Mouse (Mus musculus) stomach, embryonic 14.5 days (tissue): ENCODE results near the gene Plin2. TPM values are rescaled to one million over a fixed set of nuclear protein-coding genes. Genes with fewer than 3 reads are reported as not detected.
"Not testable (repeated sequence)": the region's sequence is repeated elsewhere in the genome, so short reads cannot be mapped to it uniquely, and the experiment has no call there.

Source experiments
- ATAC-seq: fragments of 200-750 bp; cut with Nextera tagmentation; 2 replicates; pipeline ENCODE4 v1.8.0; 2017; ENCODE audit warnings: low read depth, moderate TSS enrichment; ENCODE audit not compliant: insufficient number of reproducible peaks, insufficient read depth, low FRiP score
- H3K27ac ChIP-seq: fragments of 300-500 bp; sonication (generic); 2 replicates; pipeline ENCODE4 v1.5.1; 2014; ENCODE audit warnings: mild to moderate bottlenecking, low read length, moderate library complexity, mixed read lengths
- H3K27me3 ChIP-seq: fragments of 300-500 bp; sonication (generic); 2 replicates; pipeline ENCODE4 v1.6.1; 2014; ENCODE audit warnings: low read length, control low read depth, mixed read lengths; ENCODE audit not compliant: control insufficient read depth, insufficient read depth
- H3K36me3 ChIP-seq: fragments of 300-500 bp; sonication (generic); 2 replicates; pipeline ENCODE4 v1.6.1; 2014; ENCODE audit warnings: mild to moderate bottlenecking, control low read depth, low read length, moderate library complexity, mixed read lengths; ENCODE audit not compliant: control insufficient read depth, insufficient read depth
- H3K4me1 ChIP-seq: fragments of 300-500 bp; sonication (generic); 2 replicates; pipeline ENCODE4 v1.6.1; 2014; ENCODE audit warnings: low read length, control low read depth, mixed read lengths; ENCODE audit not compliant: control insufficient read depth, insufficient read depth
- H3K4me2 ChIP-seq: fragments of 300-500 bp; sonication (generic); replicated peaks from 2 replicates; pipeline ENCODE4 v1.6.1; 2014; ENCODE audit warnings: low read depth, low read length, control low read depth
- H3K4me3 ChIP-seq: fragments of 300-500 bp; sonication (generic); 2 replicates; pipeline ENCODE4 v1.5.1; 2014; ENCODE audit warnings: low read depth, low read length, control low read depth
- H3K9ac ChIP-seq: fragments of 300-500 bp; sonication (generic); replicated peaks from 2 replicates; pipeline ENCODE4 v1.6.1; 2014; ENCODE audit warnings: low read depth, mild to moderate bottlenecking, control low read depth, low read length, moderate library complexity, mixed read lengths
- H3K9me3 ChIP-seq: fragments of 300-500 bp; sonication (generic); 2 replicates; pipeline ENCODE4 v1.6.1; 2016; ENCODE audit warnings: low read depth, low read length, control low read depth; ENCODE audit not compliant: control insufficient read depth
- WGBS: fragments of 180-500 bp; shearing (Covaris S2); extraction: QIAGEN DNeasy Blood & Tissue Kit; methylation state at CpG from one replicate; pipeline ENCODE4 v1.1.7; 2014; 5-methylcytosine and 5-hydroxymethylcytosine counted together
- polyA plus RNA-seq: library from polyadenylated mRNA; unstranded; fragments of >200 nt; fragmentation: Nextera tagmentation; extraction: Ambion mirVana; gene quantifications from 2 replicates; pipeline ENCODE4 v1.2.1, GENCODE M21; 2014

Plin2 gene
- polyA plus RNA-seq, 1 experiment from 2014 or later = 59.6 TPM

DNA sequence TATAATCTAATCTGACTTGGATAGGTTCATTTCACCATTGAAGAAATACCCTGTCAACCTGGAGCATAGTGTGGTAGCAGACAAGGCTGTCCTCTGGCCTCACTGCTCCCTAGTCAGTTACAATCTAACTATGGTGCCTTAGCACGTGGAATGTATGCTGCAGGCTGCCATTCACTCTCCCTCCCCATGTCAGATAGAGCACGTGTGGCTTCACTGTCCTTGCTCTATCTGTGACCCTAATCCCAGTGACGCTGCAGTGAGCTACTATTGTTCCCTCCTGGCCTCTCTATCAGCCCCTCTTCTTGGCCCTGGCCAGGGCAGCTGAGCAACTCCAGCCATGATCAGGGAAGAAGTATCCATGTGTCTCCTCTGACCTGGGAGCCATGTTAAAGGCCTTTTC, 11.6 kb upstream of the Plin2 start:
- H3K9me3 ChIP-seq = no peaks in the 10 kb centered on the region
- H3K4me1 ChIP-seq = no peaks in the 10 kb centered on the region; the same call in 1 of the 2 replicates
- WGBS = 43% methylated on average over 3 of the region's 3 CpGs
- no peak overlapping the region for H3K4me2 ChIP-seq
- no peak overlapping the region for H3K4me3 ChIP-seq
- no peaks in the 10 kb centered on the region for H3K36me3 ChIP-seq
- ATAC-seq = no peak
- H3K9ac ChIP-seq = no peak overlapping the region
- H3K27ac ChIP-seq = no peak overlapping the region
- H3K27me3 ChIP-seq = no peaks in the 10 kb centered on the region

DNA sequence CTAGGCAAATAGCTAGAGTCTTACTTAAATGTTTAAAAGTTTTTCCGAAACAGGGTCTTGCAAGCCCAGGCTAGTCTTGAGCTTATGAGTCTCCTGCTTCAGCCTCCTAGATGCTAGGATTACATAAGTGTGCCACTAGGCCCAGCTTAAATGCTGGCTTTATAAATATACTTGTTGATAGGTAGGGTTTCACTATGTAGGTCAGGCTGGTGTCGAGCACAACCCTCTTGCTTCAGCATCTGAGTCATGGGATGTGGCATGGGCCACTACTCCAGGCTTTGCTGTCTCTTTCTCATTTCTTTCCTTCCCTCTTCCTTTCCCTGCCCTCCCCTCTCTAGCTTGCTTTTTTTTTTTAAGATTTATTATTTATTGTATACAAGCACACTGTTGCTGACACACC, 9.8 kb upstream of the Plin2 start:
- Histone ChIP-seq H3K9me3 (no peaks in the 10 kb centered on the region), H3K4me2 (no peak overlapping the region), H3K4me1 (no peaks in the 10 kb centered on the region), H3K9ac (no peak overlapping the region), H3K36me3 (no peaks in the 10 kb centered on the region), H3K4me3 (no peak overlapping the region), H3K27ac (no peak overlapping the region), H3K27me3 (no peaks in the 10 kb centered on the region)
- WGBS = 83% methylated on average over 2 of the region's 2 CpGs
- no peak for ATAC-seq

- Histone ChIP-seq H3K9ac (no peak overlapping the region), H3K36me3 (no peaks in the 10 kb centered on the region), H3K4me2 (no peak overlapping the region), H3K9me3 (no peaks in the 10 kb centered on the region), H3K4me1 (no peaks in the 10 kb centered on the region), H3K4me3 (no peak overlapping the region), H3K27me3 (no peaks in the 10 kb centered on the region), H3K27ac (no peak overlapping the region)
- no peak for ATAC-seq
Observed at GRCm38 (mm10) chr4:86676756-86677155, 6.9 kb upstream of the Plin2 start.

DNA sequence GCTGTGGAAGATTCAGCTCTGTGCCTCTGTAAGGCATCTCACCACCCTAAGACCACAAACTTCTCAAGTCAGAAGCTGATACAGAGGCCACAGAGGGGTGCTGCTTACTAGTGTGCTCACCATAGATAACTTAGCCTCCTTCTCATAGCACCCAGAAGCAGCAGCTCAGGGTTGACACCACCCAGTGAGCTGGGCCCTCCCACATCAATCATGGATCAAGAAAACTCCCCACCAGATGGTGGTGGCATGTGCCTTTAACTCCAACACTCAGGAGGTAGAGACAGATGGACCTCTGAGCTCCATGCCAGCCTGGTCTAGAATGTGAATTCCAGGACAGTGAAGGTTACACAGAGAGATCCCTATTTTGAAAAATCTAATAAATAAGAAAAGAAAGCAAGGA, 4.9 kb upstream of the Plin2 start:
- not testable (repeated sequence) for H3K4me1 ChIP-seq, H3K36me3 ChIP-seq, H3K4me3 ChIP-seq, H3K9me3 ChIP-seq, H3K4me2 ChIP-seq, H3K27me3 ChIP-seq, H3K27ac ChIP-seq, H3K9ac ChIP-seq
- peak; percentile 81; the same call in 1 of the 2 replicates for ATAC-seq

DNA sequence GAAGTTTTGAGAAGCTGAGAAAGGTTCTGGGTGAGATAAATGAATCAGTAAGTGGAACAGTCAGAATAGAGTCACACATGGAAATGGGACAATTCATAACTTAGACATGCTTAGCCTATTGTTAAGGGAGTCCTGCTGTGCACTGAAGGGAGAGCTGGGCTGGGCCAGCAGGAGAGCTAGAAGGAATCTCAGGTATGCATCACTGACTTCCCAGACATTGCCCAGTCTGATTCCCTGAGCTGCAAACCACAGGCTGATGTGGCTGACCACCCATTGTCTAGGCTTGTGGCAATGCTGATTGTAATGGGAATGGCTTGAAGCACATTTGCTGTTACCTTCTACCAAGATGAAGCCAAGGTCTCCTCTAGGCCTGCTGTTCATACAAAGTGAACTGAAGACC, 4.3 kb upstream of the Plin2 start:
- H3K36me3 ChIP-seq, H3K4me1 ChIP-seq: not testable (repeated sequence)

DNA sequence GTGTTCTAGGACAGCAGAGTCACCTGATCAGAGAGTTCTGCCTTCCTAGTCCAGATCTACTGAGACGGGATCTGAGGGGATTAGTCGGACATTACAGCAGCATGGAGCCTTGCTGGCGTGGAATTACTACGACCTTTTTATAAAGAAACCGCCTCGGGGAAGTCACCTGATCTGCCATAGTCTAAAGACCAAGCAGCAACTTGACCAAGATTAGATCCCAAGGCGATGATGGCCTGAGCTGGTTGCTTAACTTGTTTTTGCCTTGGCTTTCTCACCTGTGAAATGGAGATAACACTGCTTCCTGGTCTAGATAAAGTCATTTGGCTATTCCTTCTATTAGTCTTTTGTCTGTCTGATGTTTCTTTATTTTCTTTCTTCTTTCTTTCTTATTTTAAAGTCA, 2.6 kb upstream of the Plin2 start:
- H3K27me3 ChIP-seq = no peaks in the 10 kb centered on the region
- ATAC-seq = no peak
- no peak overlapping the region for H3K9ac ChIP-seq
- H3K4me3 ChIP-seq = no peak overlapping the region
- peaks cover 6% of the 10 kb centered on the region; the same call in 1 of the 2 replicates for H3K36me3 ChIP-seq
- H3K4me2 ChIP-seq = no peak overlapping the region
- 80% methylated on average over 7 of the region's 7 CpGs for WGBS
- H3K27ac ChIP-seq = no peak overlapping the region
- no peaks in the 10 kb centered on the region for H3K9me3 ChIP-seq
- peaks cover 9% of the 10 kb centered on the region; the same call in 1 of the 2 replicates for H3K4me1 ChIP-seq

More for the DNA sequence above, 4.3 kb upstream of the Plin2 start:
- H3K27ac ChIP-seq, ATAC-seq, H3K9me3 ChIP-seq, H3K9ac ChIP-seq, H3K4me3 ChIP-seq, H3K27me3 ChIP-seq, H3K4me2 ChIP-seq: not testable (repeated sequence)

DNA sequence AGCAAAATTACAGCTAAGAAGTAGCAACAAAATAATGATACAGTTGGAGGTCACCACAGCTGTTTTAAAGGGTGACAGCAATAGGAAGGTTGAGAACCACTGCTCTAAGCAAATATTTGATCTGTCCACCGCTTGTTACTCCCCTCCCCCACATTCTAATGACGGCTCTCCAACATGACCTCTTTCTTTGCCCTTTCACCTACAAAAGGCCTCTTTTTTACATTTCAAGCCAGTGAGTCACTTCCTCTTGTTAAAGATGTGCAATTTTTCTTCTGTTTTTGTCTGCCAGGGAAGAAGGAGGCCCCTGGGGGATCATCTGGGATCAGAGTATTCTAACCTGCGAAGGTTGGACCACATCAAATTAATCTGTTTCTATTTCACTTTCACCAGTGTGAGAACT, 1.9 kb upstream of the Plin2 start:
- H3K4me2 ChIP-seq = no peak overlapping the region
- H3K36me3 ChIP-seq = peaks cover 6% of the 10 kb centered on the region; the same call in 1 of the 2 replicates
- no peaks in the 10 kb centered on the region for H3K27me3 ChIP-seq
- peaks cover 9% of the 10 kb centered on the region; the same call in 1 of the 2 replicates for H3K4me1 ChIP-seq
- no peak for ATAC-seq
- H3K9me3 ChIP-seq = no peaks in the 10 kb centered on the region
- H3K9ac ChIP-seq = no peak overlapping the region
- no peak overlapping the region for H3K4me3 ChIP-seq
- 25% methylated on average over 3 of the region's 3 CpGs for WGBS
- H3K27ac ChIP-seq = no peak overlapping the region

DNA sequence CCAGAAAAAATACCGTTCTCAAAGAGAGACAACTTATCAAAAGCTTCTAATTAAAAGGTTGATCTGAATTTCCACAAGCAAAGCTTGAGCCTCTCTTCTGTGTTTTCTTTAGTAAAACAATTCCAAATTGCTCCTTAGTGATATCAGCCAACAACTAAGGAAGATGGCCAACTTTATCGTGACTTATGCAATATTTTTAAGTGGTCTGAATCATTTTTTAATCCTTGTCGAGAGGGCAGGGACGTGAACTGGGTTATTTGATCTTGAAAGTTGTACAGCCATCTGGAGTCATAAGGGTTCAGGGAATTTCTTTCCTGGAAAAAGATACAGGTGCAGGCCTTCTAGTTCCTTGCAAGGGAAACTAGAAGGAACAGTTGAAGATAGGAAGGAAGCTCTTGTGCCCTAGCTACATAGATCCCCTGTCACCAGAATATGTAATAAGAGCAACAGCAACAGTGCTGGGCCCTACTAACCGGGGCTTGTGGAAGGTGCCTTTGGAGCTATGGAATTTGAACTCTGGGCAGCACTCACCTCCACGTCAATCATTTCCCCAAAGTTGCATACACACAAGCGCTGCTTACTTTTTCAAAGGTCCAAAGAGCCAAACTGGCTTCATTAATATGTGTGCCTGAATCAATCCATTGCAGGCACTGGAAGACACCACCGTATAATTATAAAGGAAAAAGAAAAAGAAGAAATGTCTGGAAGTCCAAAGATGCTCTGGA, 884 bp upstream of the Plin2 start:
- ATAC-seq = no peak
- Histone ChIP-seq H3K4me2 (no peak overlapping the region), H3K27ac (no peak overlapping the region), H3K4me1 (peaks cover 9% of the 10 kb centered on the region; the same call in 1 of the 2 replicates), H3K9me3 (no peaks in the 10 kb centered on the region), H3K9ac (no peak overlapping the region), H3K36me3 (peaks cover 6% of the 10 kb centered on the region; the same call in 1 of the 2 replicates), H3K27me3 (no peaks in the 10 kb centered on the region), H3K4me3 (no peak overlapping the region)
- 68% methylated on average over 8 of the region's 8 CpGs for WGBS

DNA sequence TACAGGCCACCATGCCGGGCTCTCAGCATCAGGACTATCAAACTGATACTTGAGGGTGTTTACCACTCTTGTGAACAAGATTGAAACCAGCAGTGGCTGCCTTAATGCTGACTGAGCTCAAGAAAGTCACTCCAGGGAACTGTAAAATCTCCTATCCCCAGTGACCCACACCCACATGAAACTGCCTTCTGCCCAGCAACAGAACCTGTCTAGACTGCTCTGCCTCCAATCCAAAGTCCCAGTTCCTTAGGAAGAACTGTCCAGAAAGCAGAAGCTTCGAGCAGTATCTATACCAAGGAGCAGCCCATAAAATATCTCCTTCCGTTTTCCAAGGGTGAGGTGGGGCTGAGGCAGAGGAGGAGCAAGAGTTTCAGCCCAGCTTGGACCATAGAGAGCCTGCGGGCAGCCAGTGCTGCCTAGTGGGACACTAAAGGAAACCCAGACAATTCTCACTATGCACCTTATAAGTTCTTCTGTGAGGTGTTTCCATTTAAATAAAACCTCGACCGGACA, 563 bp downstream of the Plin2 start:
- not testable (repeated sequence) for H3K27me3 ChIP-seq, H3K9me3 ChIP-seq
- ATAC-seq = peak; percentile 73; the same call in 1 of the 2 replicates
- Histone ChIP-seq H3K4me2 (peak overlapping the region; percentile 47), H3K4me1 (peaks cover 12% of the 10 kb centered on the region; the same call in 1 of the 2 replicates), H3K27ac (peak overlapping the region; percentile 66; the same call in 1 of the 2 replicates), H3K9ac (peak overlapping the region; percentile 65), H3K36me3 (peaks cover 11% of the 10 kb centered on the region), H3K4me3 (peak overlapping the region; percentile 64)
- 10% methylated on average over 5 of the region's 6 CpGs for WGBS
